In the genomic region with DNA sequence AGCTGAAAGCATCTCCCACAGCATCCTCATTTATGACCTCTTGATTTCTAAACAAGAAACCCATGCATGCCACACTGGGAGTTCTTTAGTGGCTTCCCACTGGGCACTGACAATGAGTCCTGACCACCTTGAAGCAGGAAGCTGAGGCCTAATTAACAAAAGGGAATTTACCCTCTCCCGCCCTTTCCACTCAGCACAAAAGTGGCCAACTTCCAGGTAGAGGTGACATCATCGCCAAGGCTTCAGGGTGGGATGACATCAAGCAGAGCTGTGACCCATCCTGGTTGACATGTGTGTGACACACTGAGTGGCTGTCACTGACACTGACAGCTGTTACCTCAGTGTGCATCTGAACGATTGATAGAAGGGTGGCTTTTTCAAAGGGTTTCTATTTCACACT, we compare ENCODE assay signal across 31 mouse cellular contexts.
DNase-seq lines count a peak whose midpoint lies in the region; ATAC-seq and TF ChIP-seq lines count a peak whose summit lies in the region.
"Had no signal": no experiment of that assay in that cellular context is flagged by ENCODE, and none has a peak within 500 bp of the region (broad histone marks: within the 10 kb centered on the region; RNA-seq: fewer than 3 reads in every experiment).

No protein-coding gene starts in this region.

- 36% methylated on average over 3 of the region's 3 CpGs for WGBS in heart, embryonic 12.5 days
- 54% methylated on average over 3 of the region's 3 CpGs for WGBS in hindbrain, postnatal 0 days
- 47% methylated on average over 3 of the region's 3 CpGs for WGBS in hindbrain, embryonic 11.5 days

- H3K36me3 ChIP-seq in heart, embryonic 12.5 days: no peaks in the 10 kb centered on the region
- no peaks in the 10 kb centered on the region for H3K36me3 ChIP-seq in hindbrain, postnatal 0 days (ENCODE audit: insufficient read depth, low read length)
- no peaks in the 10 kb centered on the region for H3K36me3 ChIP-seq in hindbrain, embryonic 11.5 days (ENCODE audit: control insufficient read depth, insufficient read depth, low read length)
- H3K36me3 ChIP-seq: embryonic facial prominence, embryonic 10.5 days; embryonic facial prominence, embryonic 15.5 days; forebrain, embryonic 15.5 days; heart, embryonic 15.5 days; limb, embryonic 10.5 days; limb, embryonic 15.5 days; liver, embryonic 13.5 days; midbrain, embryonic 13.5 days had no signal

- no peaks in the 10 kb centered on the region for H3K9me3 ChIP-seq in heart, embryonic 12.5 days (replicated peaks)
- no peaks in the 10 kb centered on the region for H3K9me3 ChIP-seq in hindbrain, postnatal 0 days (ENCODE audit: low read length)
- H3K9me3 ChIP-seq in hindbrain, embryonic 11.5 days (ENCODE audit: control insufficient read depth, low read length): no peaks in the 10 kb centered on the region
- H3K9me3 ChIP-seq: embryonic facial prominence, embryonic 10.5 days; embryonic facial prominence, embryonic 15.5 days; forebrain, embryonic 15.5 days; heart, embryonic 15.5 days; limb, embryonic 10.5 days; limb, embryonic 15.5 days; liver, embryonic 13.5 days; megakaryocyte, embryonic 14.5 days; midbrain, embryonic 13.5 days had no signal

- peak; percentile 42 to 49 for DNase-seq in cerebellum, postnatal 10 days
- DNase-seq in cerebellum, postnatal 36 days: no peak
- no peak for DNase-seq in heart, adult 8-10 months (ENCODE audit: low spot score)
- DNase-seq in hindbrain, postnatal 0 days (ENCODE audit: low spot score): peak; percentile 33
- no peak for DNase-seq in hindbrain, embryonic 11.5 days (ENCODE audit: low spot score)
- DNase-seq in brain, embryonic 14.5 days (ENCODE audit: low read depth): peak; percentile 49
- DNase-seq: adrenal gland, adult 2 months; cerebellum, adult 9-10 months; gastrocnemius, adult 2 months; gastrocnemius, postnatal 36 days; kidney, adult 8-10 months; kidney, postnatal 4 days; layer of hippocampus, adult 9-11 months; liver, embryonic 13.5 days; lung, adult 18-20 months; lung, postnatal 4 days; retina, postnatal 1 day; right cerebral cortex, postnatal 14 days; thymus, postnatal 4 days had no signal

- no peak overlapping the region for H3K4me3 ChIP-seq in heart, embryonic 12.5 days
- no peak overlapping the region for H3K4me3 ChIP-seq in hindbrain, postnatal 0 days (ENCODE audit: low read length)
- no peak overlapping the region for H3K4me3 ChIP-seq in hindbrain, embryonic 11.5 days (ENCODE audit: low read depth, low read length)
- H3K4me3 ChIP-seq: embryonic facial prominence, embryonic 10.5 days; embryonic facial prominence, embryonic 15.5 days; forebrain, embryonic 15.5 days; gastrocnemius, adult 2 months; heart, embryonic 15.5 days; limb, embryonic 10.5 days; limb, embryonic 15.5 days; liver, embryonic 13.5 days; megakaryocyte, embryonic 14.5 days; midbrain, embryonic 13.5 days had no signal

- no peak overlapping the region for H3K4me2 ChIP-seq in heart, embryonic 12.5 days
- no peak overlapping the region for H3K4me2 ChIP-seq in hindbrain, postnatal 0 days (ENCODE audit: low read depth, low read length)
- H3K4me2 ChIP-seq in hindbrain, embryonic 11.5 days (replicated peaks; ENCODE audit: low read depth, low read length): no peak overlapping the region
- H3K4me2 ChIP-seq: embryonic facial prominence, embryonic 15.5 days; forebrain, embryonic 15.5 days; heart, embryonic 15.5 days; limb, embryonic 15.5 days; liver, embryonic 13.5 days; midbrain, embryonic 13.5 days had no signal

- H3K4me1 ChIP-seq in heart, embryonic 12.5 days (replicated peaks): peaks cover 57% of the 10 kb centered on the region
- H3K4me1 ChIP-seq in hindbrain, postnatal 0 days (ENCODE audit: insufficient read depth, low read length): 0 out of 2 replicates have a peak, but pooled peaks cover 5% of the 10 kb centered on the region
- no peaks in the 10 kb centered on the region for H3K4me1 ChIP-seq in hindbrain, embryonic 11.5 days (replicated peaks; ENCODE audit: control insufficient read depth, insufficient read depth, low read length)
- H3K4me1 ChIP-seq: embryonic facial prominence, embryonic 15.5 days; liver, embryonic 13.5 days; megakaryocyte, embryonic 14.5 days had no signal

- H3K9ac ChIP-seq in heart, embryonic 12.5 days: no peak overlapping the region
- H3K9ac ChIP-seq in hindbrain, postnatal 0 days (replicated peaks; ENCODE audit: low read length): no peak overlapping the region
- H3K9ac ChIP-seq in hindbrain, embryonic 11.5 days (ENCODE audit: low read depth, low read length): no peak overlapping the region
- H3K9ac ChIP-seq: embryonic facial prominence, embryonic 15.5 days; forebrain, embryonic 15.5 days; heart, embryonic 15.5 days; limb, embryonic 15.5 days; liver, embryonic 13.5 days; midbrain, embryonic 13.5 days had no signal

- ATAC-seq in heart, embryonic 12.5 days (ENCODE audit: insufficient number of reproducible peaks, low FRiP score): peak; percentile 44; the same call in 1 of the 2 replicates
- peak; percentile 47; the same call in 1 of the 2 replicates for ATAC-seq in hindbrain, postnatal 0 days
- ATAC-seq in hindbrain, embryonic 11.5 days (ENCODE audit: low FRiP score): no peak
- ATAC-seq: forebrain, embryonic 15.5 days; intestine, embryonic 16.5 days; lung, postnatal 0 days; midbrain, embryonic 13.5 days had no signal

- TF ChIP-seq POLR2A in brain, embryonic 14.5 days (IDR thresholded peaks at IDR 0.05; ENCODE audit: borderline replicate concordance, extremely low read depth, insufficient read depth, insufficient read length, poor library complexity, severe bottlenecking): no peak

- H3K27ac ChIP-seq in heart, embryonic 12.5 days (ENCODE audit: poor library complexity, severe bottlenecking): no peak overlapping the region
- H3K27ac ChIP-seq in hindbrain, postnatal 0 days: no peak overlapping the region
- no peak overlapping the region for H3K27ac ChIP-seq in hindbrain, embryonic 11.5 days (ENCODE audit: low read depth, low read length)
- H3K27ac ChIP-seq: embryonic facial prominence, embryonic 10.5 days; embryonic facial prominence, embryonic 15.5 days; forebrain, embryonic 15.5 days; gastrocnemius, adult 2 months; heart, embryonic 15.5 days; kidney, postnatal 0 days; limb, embryonic 10.5 days; limb, embryonic 15.5 days; liver, embryonic 13.5 days; midbrain, embryonic 13.5 days had no signal

- H3K27me3 ChIP-seq in heart, embryonic 12.5 days (replicated peaks): no peaks in the 10 kb centered on the region
- no peaks in the 10 kb centered on the region for H3K27me3 ChIP-seq in hindbrain, postnatal 0 days (ENCODE audit: insufficient read depth, low read length)
- no peaks in the 10 kb centered on the region for H3K27me3 ChIP-seq in hindbrain, embryonic 11.5 days (ENCODE audit: control insufficient read depth, insufficient read depth, low read length)
- H3K27me3 ChIP-seq: embryonic facial prominence, embryonic 15.5 days; forebrain, embryonic 15.5 days; heart, embryonic 15.5 days; limb, embryonic 15.5 days; liver, embryonic 13.5 days; megakaryocyte, embryonic 14.5 days; midbrain, embryonic 13.5 days had no signal

- TF ChIP-seq CTCF in hindbrain, postnatal 0 days (IDR thresholded peaks at IDR 0.05; ENCODE audit: low read depth): no peak
- no peak for TF ChIP-seq CTCF in brain, embryonic 14.5 days (IDR thresholded peaks at IDR 0.05; ENCODE audit: borderline replicate concordance, extremely low read depth, insufficient read depth, insufficient read length)

Comparison
In these comparisons a context has a peak if more than half of its experiments do, and no peak if none do; other contexts are left out.
1. DNase-seq: peak in cerebellum, postnatal 10 days (2 of 2), hindbrain, postnatal 0 days (single experiment) and brain, embryonic 14.5 days (single experiment); none in cerebellum, postnatal 36 days (0 of 2), heart, adult 8-10 months (single experiment) and hindbrain, embryonic 11.5 days (single experiment).